Mouse (Mus musculus) cerebellum, adult 2 months (tissue): ENCODE measurements around the gene Tcap.

ENCODE experiments used
- CTCF ChIP-seq: fragments of 200-500 bp; IDR thresholded peaks from 2 replicates; pipeline ENCODE4 v1.5.1; 2011; ENCODE audit warnings: low read depth, mild to moderate bottlenecking, control low read depth, low read length, moderate library complexity, borderline replicate concordance; ENCODE audit not compliant: insufficient read depth
- POLR2A ChIP-seq: fragments of 200-500 bp; IDR thresholded peaks from 2 replicates; pipeline ENCODE4 v1.6.1; 2011; ENCODE audit warnings: low read length, control low read depth, borderline replicate concordance; ENCODE audit not compliant: insufficient read depth

DNA sequence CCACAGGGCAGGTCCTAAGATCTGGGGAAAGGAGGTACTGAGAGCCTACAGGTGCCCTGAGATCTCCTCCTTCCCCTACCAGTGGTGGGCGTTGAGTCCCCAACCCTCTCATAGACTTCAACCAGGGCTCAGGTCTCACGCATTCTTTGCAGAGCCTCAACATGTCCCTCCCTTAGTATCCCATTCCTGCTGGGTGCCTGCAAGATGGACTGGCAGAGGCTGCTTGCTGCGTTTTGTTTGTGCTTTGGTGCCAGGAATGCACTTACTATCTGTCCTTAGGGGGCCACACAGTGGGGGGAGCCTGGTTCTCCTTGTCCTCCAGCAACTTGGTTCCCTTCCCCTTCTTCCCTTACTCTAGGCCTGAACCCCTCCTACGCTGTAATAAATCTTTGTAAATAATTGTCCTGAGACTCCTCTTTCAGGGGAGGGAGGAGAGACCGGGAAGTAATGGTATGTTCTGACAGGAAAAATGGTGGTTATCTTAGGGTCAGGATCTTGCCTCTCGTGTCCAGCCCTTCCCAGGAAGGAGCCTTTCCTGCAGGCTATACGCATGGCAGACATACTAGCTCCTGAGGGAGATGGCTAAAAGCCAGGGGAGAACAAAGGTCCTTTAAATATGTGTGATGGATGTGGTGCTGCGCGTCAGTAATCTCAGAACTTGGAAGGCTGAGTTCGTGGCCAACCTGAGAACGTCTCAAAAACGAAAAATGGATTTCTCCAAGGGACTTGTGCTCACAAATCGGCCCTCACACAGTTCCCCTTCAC is 26.0 kb upstream of the Tcap start:
- no peak for TF ChIP-seq POLR2A
- no peak for TF ChIP-seq CTCF
